Mouse (Mus musculus): ENCODE results near the gene Gpr183. TPM values are rescaled to one million over a fixed set of nuclear protein-coding genes. Genes with fewer than 3 reads are reported as not detected.

Gene Gpr183
- 56.8 TPM for polyA plus RNA-seq (2015; fragmentation: Illumina TruSeq; extraction: RNeasy Lipid Tissue Mini Kit (QIAGEN cat#74804); ENCODE audit: insufficient read depth, low replicate concordance)

DNA sequence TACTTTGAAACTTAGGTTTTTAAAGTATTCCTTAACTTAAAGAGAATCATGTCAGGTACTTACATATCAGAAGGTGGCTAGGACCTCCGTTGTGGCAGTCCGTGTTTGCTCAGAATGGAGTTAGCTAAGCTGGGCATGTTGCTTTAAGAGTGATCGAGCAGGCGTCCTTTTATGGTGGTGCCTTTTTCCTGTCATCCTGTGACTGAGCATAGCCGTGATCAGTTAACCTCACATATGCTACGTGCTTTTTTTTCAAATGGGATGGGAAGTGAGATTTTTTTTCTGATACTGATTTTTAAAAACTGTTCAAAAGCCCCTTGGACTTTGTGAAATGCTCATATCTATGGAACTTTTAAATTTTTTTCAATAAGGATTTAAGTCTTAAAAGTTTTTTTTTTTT, at the start of gene Gpr183:
Gpr183 (minus strand) TSS at position 206 of the 400 bp plus-strand sequence.

GRCm38 (mm10) chr14:121915621-121916020, 49.4 kb downstream of the Gpr183 start, which contains the start of gene Gpr18:
Gene Gpr18, minus strand, starts transcription at chr14:121915781.

Other genes with a start within 250 kb of the Gpr183 start
- 19.7 TPM for gene Dock9, start 167.4 kb downstream of the Gpr183 start, polyA plus RNA-seq (2015; fragmentation: Illumina TruSeq; extraction: RNeasy Lipid Tissue Mini Kit (QIAGEN cat#74804); ENCODE audit: insufficient read depth, low replicate concordance)
- 49.0 TPM for gene Ubac2, start 86.6 kb downstream of the Gpr183 start, polyA plus RNA-seq (2015; fragmentation: Illumina TruSeq; extraction: RNeasy Lipid Tissue Mini Kit (QIAGEN cat#74804); ENCODE audit: insufficient read depth, low replicate concordance)
- 84.3 TPM for gene Gpr18, start 49.4 kb downstream of the Gpr183 start, polyA plus RNA-seq (2015; fragmentation: Illumina TruSeq; extraction: RNeasy Lipid Tissue Mini Kit (QIAGEN cat#74804); ENCODE audit: insufficient read depth, low replicate concordance)
- gene Timm8a2, start 69.5 kb upstream of the Gpr183 start, polyA plus RNA-seq (2015; fragmentation: Illumina TruSeq; extraction: RNeasy Lipid Tissue Mini Kit (QIAGEN cat#74804); ENCODE audit: insufficient read depth, low replicate concordance), result 0.76 TPM
- gene Tm9sf2, start 141.8 kb upstream of the Gpr183 start, polyA plus RNA-seq (2015; fragmentation: Illumina TruSeq; extraction: RNeasy Lipid Tissue Mini Kit (QIAGEN cat#74804); ENCODE audit: insufficient read depth, low replicate concordance), result 183 TPM
- 16.0 TPM for gene Clybl, start 216.5 kb upstream of the Gpr183 start, polyA plus RNA-seq (2015; fragmentation: Illumina TruSeq; extraction: RNeasy Lipid Tissue Mini Kit (QIAGEN cat#74804); ENCODE audit: insufficient read depth, low replicate concordance)

Data from spleen, adult 10 weeks (tissue).